Mouse (Mus musculus) urinary bladder, adult 2 months (tissue): ENCODE results near the gene Tagln2. TPM values are rescaled to one million over a fixed set of nuclear protein-coding genes. Genes with fewer than 3 reads are reported as not detected.
A peak's percentile ranks its signal among the peaks of the same experiment; 100 is the strongest.

Source experiments
- DNase-seq: peaks from one replicate; pipeline ENCODE4 v3.0.0; 2022; ENCODE audit warnings: low spot score
- polyA plus RNA-seq: library from polyadenylated mRNA; depleted of rRNA; stranded (reverse); fragments of >200 nt; gene quantifications from 2 replicates; pipeline ENCODE4 v1.2.3, GENCODE M21; 2012

Gene Tagln2
- polyA plus RNA-seq, 1 experiment: 175 TPM

GRCm38 (mm10) chr1:172481111-172481510 is 18.7 kb upstream of the Tagln2 start:
- no peak for DNase-seq

- peak; percentile 68 for DNase-seq
Observed at GRCm38 (mm10) chr1:172481540-172482280, 18.1 kb upstream of the Tagln2 start, which contains the start of gene Igsf9. TSS of gene Igsf9 (plus strand) at chr1:172481788.

GRCm38 (mm10) chr1:172482518-172483360 is 17.1 kb upstream of the Tagln2 start:
- DNase-seq: no peak

DNA sequence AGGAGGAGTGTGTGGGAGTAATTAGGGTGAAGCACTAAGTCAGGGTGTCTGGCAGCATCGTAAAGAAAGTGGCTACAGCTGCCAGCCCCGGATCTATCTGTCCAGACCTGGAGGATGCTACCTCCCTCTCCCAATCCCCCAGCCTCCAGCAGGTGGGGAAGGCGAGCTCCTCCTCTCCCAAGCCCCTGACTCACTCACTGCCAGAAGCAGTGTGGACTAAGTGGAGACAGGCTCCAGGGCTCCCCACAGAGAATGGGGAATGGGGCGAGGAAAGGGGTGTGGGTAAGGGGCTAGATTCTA is 16.5 kb upstream of the Tagln2 start:
- DNase-seq: no peak

DNA sequence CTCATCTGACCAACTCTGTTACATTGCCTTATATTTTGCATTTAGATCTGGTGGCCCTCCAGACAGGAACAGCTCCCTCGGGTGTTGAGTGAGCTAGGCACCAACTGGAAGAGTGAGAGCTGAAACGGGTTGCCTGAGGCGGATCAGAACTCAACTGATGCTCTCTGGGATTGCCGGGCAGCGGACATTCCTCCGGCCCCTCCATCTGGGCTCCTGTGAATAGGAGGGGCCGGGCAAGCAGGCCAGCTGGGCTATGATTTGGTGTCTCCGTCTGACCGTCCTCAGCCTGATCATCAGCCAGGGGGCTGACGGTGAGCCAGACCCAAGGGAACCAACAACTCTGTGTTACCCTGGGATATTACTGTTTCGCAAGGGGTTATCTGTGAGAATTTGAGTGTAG is 15.6 kb upstream of the Tagln2 start:
- DNase-seq: no peak

- DNase-seq: no peak
Observed at GRCm38 (mm10) chr1:172484671-172485070, 15.2 kb upstream of the Tagln2 start.

DNA sequence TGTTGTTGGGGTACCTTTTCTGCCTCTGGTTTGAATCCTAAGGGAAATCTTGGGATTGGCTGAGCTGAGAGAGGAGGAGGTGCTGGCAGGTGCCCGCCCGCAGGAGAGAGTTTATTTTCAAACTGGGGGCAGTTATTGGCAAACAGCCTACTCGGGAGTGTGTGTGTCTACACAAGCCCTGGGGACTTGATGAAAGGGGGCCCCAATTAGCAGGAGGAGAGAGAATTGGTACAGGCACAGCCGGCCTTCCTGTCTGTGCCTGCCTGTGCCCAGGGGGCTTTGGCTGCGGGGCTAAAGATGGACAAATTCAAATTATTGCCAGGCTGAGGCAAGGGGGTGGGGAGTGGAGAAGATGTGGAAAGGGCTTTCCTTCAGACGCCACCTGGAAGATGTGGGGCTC is 14.0 kb upstream of the Tagln2 start:
- DNase-seq: no peak

DNA sequence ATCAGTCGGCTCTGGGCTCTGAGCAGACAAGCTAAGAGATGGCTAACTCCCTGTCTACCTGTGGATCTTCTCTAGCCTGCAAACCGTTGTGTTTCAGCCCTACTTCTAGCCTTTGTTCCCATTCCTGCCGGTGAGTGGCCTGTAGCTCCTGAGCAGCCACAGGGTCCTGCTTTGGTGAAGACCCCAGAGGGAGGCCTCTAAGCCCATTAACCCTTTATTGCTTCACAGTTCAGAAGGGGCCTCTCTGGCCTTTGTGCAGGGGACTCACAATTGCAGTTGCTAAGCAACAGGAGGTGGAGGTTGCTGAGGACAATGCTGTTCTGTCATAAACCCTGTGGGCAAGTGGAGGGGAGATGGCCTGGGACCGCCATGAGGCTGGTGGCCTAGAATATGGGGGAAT is 13.6 kb upstream of the Tagln2 start:
- DNase-seq: no peak

DNA sequence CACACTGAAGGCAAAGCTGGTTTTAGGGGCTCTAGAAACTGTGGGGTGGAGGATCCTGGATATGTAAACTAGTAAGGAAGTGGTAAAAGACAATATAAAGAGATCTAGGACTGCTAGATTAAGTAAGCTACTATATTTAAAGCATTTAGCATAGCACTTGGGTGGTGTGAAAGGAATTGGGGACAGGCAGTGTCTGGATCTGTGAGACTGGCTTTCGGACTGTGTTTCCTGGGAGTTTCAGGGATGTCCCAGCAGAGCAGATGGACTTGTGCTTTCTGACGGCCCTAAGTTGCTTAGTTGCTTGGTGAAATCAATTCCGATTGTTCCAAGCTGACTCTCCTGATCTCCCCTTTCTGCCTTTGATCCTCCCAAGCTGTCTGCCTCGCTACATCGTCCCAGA is 13.2 kb upstream of the Tagln2 start:
- DNase-seq: no peak

DNA sequence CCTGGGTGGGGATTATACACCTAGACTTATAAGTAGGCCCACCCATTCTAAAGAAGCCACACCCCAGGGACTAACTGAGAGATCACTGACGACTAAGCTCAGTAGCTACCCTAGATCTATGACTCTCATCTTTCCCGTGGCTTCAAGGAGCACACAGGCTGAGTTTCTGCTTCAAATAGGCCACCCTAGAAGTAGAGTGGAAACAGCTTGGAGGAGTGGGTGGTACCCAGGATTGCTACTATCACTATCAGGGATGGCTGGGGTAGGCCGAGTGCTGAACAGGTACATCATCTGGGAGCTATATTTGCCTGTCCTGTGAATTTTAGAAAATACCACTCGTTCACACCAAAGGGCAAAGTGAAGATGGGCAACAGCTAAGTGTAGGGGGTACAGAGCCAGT is 12.0 kb upstream of the Tagln2 start:
- DNase-seq: no peak

GRCm38 (mm10) chr1:172488831-172489230 is 11.0 kb upstream of the Tagln2 start:
- no peak for DNase-seq

DNA sequence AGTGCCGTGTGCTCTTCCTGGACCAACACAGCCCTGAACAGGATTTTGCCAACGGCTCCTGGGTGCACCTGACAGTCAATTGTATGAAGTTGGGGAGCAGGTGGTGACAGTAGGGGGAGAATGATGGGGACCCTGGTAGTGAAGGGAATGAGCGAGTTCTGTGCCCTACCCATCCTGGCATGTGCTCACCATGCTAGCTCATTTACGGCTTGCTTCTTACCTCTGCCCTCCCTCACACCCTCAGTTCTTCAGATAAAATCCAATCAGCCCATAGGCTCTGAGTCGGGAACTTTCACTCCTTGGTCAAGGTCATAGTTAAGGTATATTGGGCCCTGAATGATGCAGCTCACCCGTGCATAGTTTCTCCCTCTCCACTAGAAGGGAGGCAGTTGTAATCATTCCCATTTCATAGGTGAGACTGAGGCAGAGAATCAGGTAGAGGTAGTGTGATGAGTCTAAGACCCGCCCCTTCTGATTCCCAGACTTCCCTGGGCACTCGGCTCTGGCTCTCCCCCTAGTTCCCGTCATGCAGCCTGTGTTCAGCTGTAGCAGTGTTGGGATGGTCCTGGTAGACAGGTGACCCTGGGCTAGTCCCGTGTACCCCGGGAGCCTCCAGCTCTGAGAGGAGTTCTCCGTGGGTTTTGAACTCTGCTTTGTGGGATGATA is 10.1 kb upstream of the Tagln2 start:
- no peak for DNase-seq

- peak; percentile 93 for DNase-seq
Observed at GRCm38 (mm10) chr1:172490261-172490661, 9.6 kb upstream of the Tagln2 start.

GRCm38 (mm10) chr1:172492047-172492446 is 7.8 kb upstream of the Tagln2 start:
- no peak for DNase-seq

DNA sequence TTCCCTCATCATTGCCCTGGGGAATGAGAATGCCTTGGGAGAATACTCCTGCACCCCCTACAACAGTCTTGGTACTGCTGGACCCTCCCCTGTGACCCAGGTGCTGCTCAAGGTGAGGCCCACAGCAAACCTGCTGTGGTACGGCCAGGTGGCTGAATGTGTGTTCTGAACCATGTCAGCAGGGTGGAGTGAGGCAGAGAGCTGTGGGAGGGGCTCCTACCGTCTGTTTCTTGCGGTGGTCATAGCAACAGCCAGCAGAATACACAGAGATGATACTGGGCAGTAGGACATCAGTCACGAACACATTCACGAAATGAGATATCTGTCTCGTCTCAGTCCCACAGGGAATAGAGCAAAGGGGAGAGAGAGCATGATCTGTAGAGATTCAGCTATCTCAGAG is 6.3 kb upstream of the Tagln2 start:
- no peak for DNase-seq

- no peak for DNase-seq
Observed at GRCm38 (mm10) chr1:172496030-172496429, 3.8 kb upstream of the Tagln2 start.

DNA sequence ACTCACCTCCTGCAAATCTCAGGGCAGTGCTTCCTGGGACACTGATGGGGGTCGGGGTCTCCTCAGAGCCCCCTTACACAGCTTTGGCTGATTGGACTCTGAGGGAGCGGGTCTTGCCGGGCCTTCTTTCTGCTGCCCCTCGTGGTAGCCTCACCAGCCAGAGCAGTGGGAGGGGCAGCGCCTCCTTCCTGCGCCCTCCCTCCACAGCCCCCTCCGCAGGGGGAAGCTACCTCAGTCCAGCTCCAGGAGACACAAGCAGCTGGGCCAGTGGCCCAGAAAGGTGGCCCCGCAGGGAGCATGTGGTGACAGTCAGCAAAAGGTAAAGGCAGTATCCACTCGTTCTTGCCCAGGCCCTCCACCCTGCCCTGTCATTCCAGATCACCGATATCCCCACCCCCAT is 2.4 kb upstream of the Tagln2 start:
- DNase-seq: no peak

DNA sequence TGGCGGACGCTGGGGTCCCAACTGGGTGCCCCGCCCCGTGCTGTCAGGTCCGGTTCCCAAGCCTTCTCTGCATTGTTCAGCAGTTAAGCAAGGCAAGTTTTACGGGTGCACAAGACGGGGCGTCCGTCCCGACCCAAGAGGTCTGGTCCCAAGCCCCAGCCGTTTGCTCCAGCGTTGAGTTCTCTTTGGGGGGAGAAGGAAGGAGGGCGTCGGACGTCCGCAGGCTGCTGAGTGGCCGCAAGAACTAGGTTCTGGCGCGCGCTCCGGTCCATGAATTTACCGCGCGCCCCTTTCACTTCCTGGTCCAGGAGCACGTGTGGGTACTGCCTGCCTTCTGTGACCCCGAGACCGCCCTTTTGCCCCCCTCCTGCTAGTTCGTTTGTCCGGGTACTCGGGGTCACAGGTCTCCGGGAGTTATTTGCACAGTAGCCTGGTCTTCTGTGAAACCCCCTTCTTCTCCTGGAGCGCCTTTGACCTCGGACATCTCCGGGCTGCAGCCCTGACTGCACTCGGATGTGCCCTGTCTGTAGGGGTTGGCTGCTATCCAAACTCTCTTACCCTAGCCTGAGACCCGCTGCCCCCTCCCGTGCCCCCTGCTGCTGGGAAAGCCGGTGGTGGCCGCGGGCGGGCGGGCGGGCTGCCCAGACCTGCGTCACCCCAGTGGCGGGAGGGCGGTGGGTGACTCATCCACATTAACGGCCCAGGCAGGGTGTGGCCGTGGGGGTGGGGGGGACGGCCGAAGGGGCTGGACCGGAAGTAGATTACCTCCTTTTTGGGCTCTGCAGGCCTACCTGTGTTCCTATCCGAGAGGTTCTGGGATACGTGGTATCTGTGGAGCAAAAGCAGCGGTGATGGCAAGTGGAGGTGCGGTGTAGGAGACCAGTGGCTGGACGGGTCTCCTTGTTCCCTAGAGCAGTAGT is 864 bp downstream of the Tagln2 start:
- peak; percentile 61 for DNase-seq

GRCm38 (mm10) chr1:172501371-172502144 is 1.7 kb downstream of the Tagln2 start:
- no peak for DNase-seq

DNA sequence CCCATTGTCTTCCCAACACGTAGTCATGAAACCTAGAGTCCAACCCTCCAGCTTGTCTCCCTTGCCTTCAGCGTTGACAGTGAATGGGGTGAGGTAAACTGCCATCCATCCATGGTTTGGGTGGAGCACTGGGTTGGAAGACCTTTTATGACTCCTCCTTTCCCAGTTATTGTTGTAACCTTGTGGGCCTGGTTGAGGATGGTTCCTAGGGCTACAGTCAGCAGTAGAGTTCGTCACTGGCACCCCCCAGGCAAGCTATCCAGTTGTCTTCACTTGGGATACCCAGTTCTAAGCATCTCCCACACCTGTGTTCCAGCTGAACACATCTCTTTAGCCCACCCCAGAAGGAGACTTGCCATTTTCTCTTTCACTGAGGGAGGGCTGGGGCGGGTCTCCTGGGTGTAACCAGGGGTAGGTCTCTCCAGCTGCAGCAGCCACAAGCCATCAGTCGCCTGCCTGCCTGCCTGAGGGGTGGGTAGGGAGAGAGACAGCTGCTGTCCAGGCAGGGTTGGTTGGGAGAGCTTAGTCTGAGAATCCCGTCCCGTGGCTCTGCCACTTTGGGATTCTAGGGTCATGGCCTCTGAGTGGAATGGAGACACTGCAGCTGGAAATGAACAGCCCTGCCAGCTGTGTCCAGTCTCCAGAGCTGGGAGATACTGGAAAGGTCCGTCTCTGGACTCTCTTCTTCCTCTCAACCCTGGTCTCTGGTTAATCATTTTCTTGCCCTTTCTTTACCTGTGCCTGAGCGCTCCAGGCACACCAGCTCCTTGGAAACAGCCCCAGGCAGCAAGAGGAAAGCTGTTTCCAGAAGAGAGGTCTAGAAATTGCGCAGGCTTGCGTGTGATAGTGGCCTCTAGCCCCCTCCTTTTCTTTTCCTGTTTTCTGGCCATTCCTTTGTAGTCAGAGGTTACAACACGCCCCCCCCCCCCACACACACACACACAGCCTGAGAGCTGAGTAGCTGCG is 2.6 kb downstream of the Tagln2 start:
- DNase-seq: no peak
